Mouse (Mus musculus): ENCODE results near the gene Tex2. TPM values are rescaled to one million over a fixed set of nuclear protein-coding genes. Genes with fewer than 3 reads are reported as not detected.

The Tex2 gene
- total and polyA plus RNA-seq, 3 experiments: 4.0 to 5.0 (median 4.5) TPM

GRCm38 (mm10) chr11:106638551-106639355 lies 25.5 kb upstream of the Tex2 start:
- peaks cover 2% of the 10 kb centered on the region for H3K27me3 ChIP-seq (replicated peaks)
- H3K27ac ChIP-seq (ENCODE audit: insufficient read depth, low read depth): no peak overlapping the region
- dilution Hi-C loops (cut with MboI; ENCODE audit: extremely low pct_ligation_motif_present, extremely low pct_unique_long_range_greater_than_20kb, low sequenced_read_pairs): no loop called here
- H3K36me3 ChIP-seq (replicated peaks in 1 of 2; ENCODE audit: control insufficient read depth in 1 of 2, insufficient read depth in 1 of 2, low read length in 1 of 2): no peaks in the 10 kb centered on the region
- no peaks in the 10 kb centered on the region for H3K79me2 ChIP-seq (replicated peaks; ENCODE audit: control insufficient read depth, extremely low read depth, insufficient read depth, poor library complexity, severe bottlenecking)
- H3K9me3 ChIP-seq (replicated peaks; ENCODE audit: low read length): peaks cover 5% of the 10 kb centered on the region
- no peak overlapping the region for H3K9ac ChIP-seq (ENCODE audit: insufficient read depth, low read depth)
- DNase-seq (ENCODE audit: extremely low read depth): no peak
- in situ Hi-C loops (cut with MboI; ENCODE audit: low pct_ligation_motif_present, low pct_unique_long_range_greater_than_20kb, low sequenced_read_pairs): loop anchor here (25.0 kb wide), 1 partner anchor 324 kb away; no protein-coding TSS in a partner anchor
- no peak overlapping the region for H3K4me3 ChIP-seq (replicated peaks in 1 of 3; ENCODE audit: low read depth in 2 of 3, low read length in 2 of 3, poor library complexity in 1 of 3)
- H3K4me2 ChIP-seq (ENCODE audit: insufficient read depth, low read depth, poor library complexity, severe bottlenecking): no peak overlapping the region
- H3K4me1 ChIP-seq (ENCODE audit: control insufficient read depth in 1 of 2, insufficient read depth in 2 of 2): no peaks in the 10 kb centered on the region
- TF ChIP-seq CTCF (conservative IDR thresholded peaks at IDR 0.05 in 1 of 2, IDR thresholded peaks at IDR 0.05 in 1 of 2; ENCODE audit: low read depth in 2 of 2, low read length in 2 of 2): 0 out of 4 replicates have a peak, but pooled peaks of 1 of the 2 experiments have one; percentile 3
- no peak for TF ChIP-seq USF2 (conservative IDR thresholded peaks at IDR 0.05; ENCODE audit: low read depth, low read length)

GRCm38 (mm10) chr11:106637754-106638153 lies 24.5 kb upstream of the Tex2 start:
- no peak for DNase-seq (ENCODE audit: extremely low read depth)
- H3K4me1 ChIP-seq (ENCODE audit: control insufficient read depth in 1 of 2, insufficient read depth in 2 of 2): no peaks in the 10 kb centered on the region
- H3K9me3 ChIP-seq (replicated peaks; ENCODE audit: low read length): peaks cover 4% of the 10 kb centered on the region
- H3K79me2 ChIP-seq (replicated peaks; ENCODE audit: control insufficient read depth, extremely low read depth, insufficient read depth, poor library complexity, severe bottlenecking): no peaks in the 10 kb centered on the region
- dilution Hi-C loops (cut with MboI; ENCODE audit: extremely low pct_ligation_motif_present, extremely low pct_unique_long_range_greater_than_20kb, low sequenced_read_pairs) (no loop called here), in situ Hi-C loops (cut with MboI; ENCODE audit: low pct_ligation_motif_present, low pct_unique_long_range_greater_than_20kb, low sequenced_read_pairs) (loop anchor here (25.0 kb wide), 1 partner anchor 325 kb away; no protein-coding TSS in a partner anchor)
- peaks cover 2% of the 10 kb centered on the region for H3K27me3 ChIP-seq (replicated peaks)
- H3K4me3 ChIP-seq (replicated peaks in 1 of 3; ENCODE audit: low read depth in 2 of 3, low read length in 2 of 3, poor library complexity in 1 of 3): no peak overlapping the region
- no peak for TF ChIP-seq SIN3A (IDR thresholded peaks at IDR 0.05; ENCODE audit: low read length)
- no peak for TF ChIP-seq IRF4 (IDR thresholded peaks at IDR 0.05; ENCODE audit: low read depth, low read length)
- no peak for TF ChIP-seq MYC (IDR thresholded peaks at IDR 0.05; ENCODE audit: low read depth, low read length)
- TF ChIP-seq ETS1 (conservative IDR thresholded peaks at IDR 0.05; ENCODE audit: low read depth, low read length): no peak
- TF ChIP-seq BHLHE40 (IDR thresholded peaks at IDR 0.05; ENCODE audit: low read depth, low read length): no peak
- no peak for TF ChIP-seq RAD21 (IDR thresholded peaks at IDR 0.05; ENCODE audit: low read depth, low read length)
- no peak for TF ChIP-seq USF2 (conservative IDR thresholded peaks at IDR 0.05; ENCODE audit: low read depth, low read length)
- TF ChIP-seq USF1 (IDR thresholded peaks at IDR 0.05; ENCODE audit: low read depth, low read length): no peak
- no peak for TF ChIP-seq POLR2A (IDR thresholded peaks at IDR 0.05; ENCODE audit: low read depth, low read length)
- no peak for TF ChIP-seq GABPA (IDR thresholded peaks at IDR 0.05; ENCODE audit: insufficient replicate concordance, low read depth, low read length)
- no peak for TF ChIP-seq CTCF (conservative IDR thresholded peaks at IDR 0.05 in 1 of 2, IDR thresholded peaks at IDR 0.05 in 1 of 2; ENCODE audit: low read depth in 2 of 2, low read length in 2 of 2)
- no peak for TF ChIP-seq ZC3H11A (IDR thresholded peaks at IDR 0.05; ENCODE audit: low read depth, low read length)
- no peak for TF ChIP-seq UBTF (IDR thresholded peaks at IDR 0.05; ENCODE audit: low read depth, low read length)
- TF ChIP-seq JUND (conservative IDR thresholded peaks at IDR 0.05; ENCODE audit: low read depth, low read length): no peak
- no peak for TF ChIP-seq SMC3 (IDR thresholded peaks at IDR 0.05; ENCODE audit: low read depth, low read length)
- TF ChIP-seq CHD2 (IDR thresholded peaks at IDR 0.05; ENCODE audit: low read length): no peak
- TF ChIP-seq EP300 (IDR thresholded peaks at IDR 0.05; ENCODE audit: low read length): no peak
- TF ChIP-seq HCFC1 (IDR thresholded peaks at IDR 0.05; ENCODE audit: low read depth, low read length): no peak
- TF ChIP-seq POLR2AphosphoS2 (IDR thresholded peaks at IDR 0.05; ENCODE audit: low read depth, low read length): no peak
- H3K9ac ChIP-seq (ENCODE audit: insufficient read depth, low read depth): no peak overlapping the region
- no peaks in the 10 kb centered on the region for H3K36me3 ChIP-seq (replicated peaks in 1 of 2; ENCODE audit: control insufficient read depth in 1 of 2, insufficient read depth in 1 of 2, low read length in 1 of 2)
- no peak overlapping the region for H3K27ac ChIP-seq (ENCODE audit: insufficient read depth, low read depth)
- H3K4me2 ChIP-seq (ENCODE audit: insufficient read depth, low read depth, poor library complexity, severe bottlenecking): no peak overlapping the region

Data from CH12.LX (cell line).